Mouse (Mus musculus) hindbrain, embryonic 13.5 days (tissue): Measurements from ENCODE around the gene Tram2. TPM values are rescaled to one million over a fixed set of nuclear protein-coding genes. Genes with fewer than 3 reads are reported as not detected.

Experiments used
- ATAC-seq: fragments of 200-750 bp; cut with Nextera tagmentation; 2 replicates; pipeline ENCODE4 v1.8.0; 2017; ENCODE audit warnings: moderate TSS enrichment; ENCODE audit not compliant: low FRiP score
- H3K27ac ChIP-seq: fragments of 300-500 bp; sonication (generic); 2 replicates; pipeline ENCODE4 v1.5.1; 2015; ENCODE audit warnings: inconsistent platforms, mild to moderate bottlenecking, moderate library complexity
- H3K27me3 ChIP-seq: fragments of 300-500 bp; sonication (generic); 2 replicates; pipeline ENCODE4 v1.6.1; 2015; ENCODE audit warnings: mild to moderate bottlenecking, inconsistent platforms
- H3K36me3 ChIP-seq: fragments of 300-500 bp; sonication (generic); 2 replicates; pipeline ENCODE4 v1.6.1; 2015; ENCODE audit warnings: mild to moderate bottlenecking, inconsistent platforms
- H3K4me1 ChIP-seq: fragments of 300-500 bp; sonication (generic); replicated peaks from 2 replicates; pipeline ENCODE4 v1.6.1; 2015; ENCODE audit warnings: inconsistent platforms
- H3K4me2 ChIP-seq: fragments of 300-500 bp; sonication (generic); 2 replicates; pipeline ENCODE4 v1.6.1; 2015; ENCODE audit warnings: inconsistent platforms, mild to moderate bottlenecking, moderate library complexity
- H3K4me3 ChIP-seq: fragments of 300-500 bp; sonication (generic); 2 replicates; pipeline ENCODE4 v1.5.1; 2015; ENCODE audit warnings: mild to moderate bottlenecking, inconsistent platforms
- H3K9ac ChIP-seq: fragments of 300-500 bp; sonication (generic); 2 replicates; pipeline ENCODE4 v1.6.1; 2015; ENCODE audit warnings: mild to moderate bottlenecking, inconsistent platforms
- H3K9me3 ChIP-seq: fragments of 300-500 bp; sonication (generic); 2 replicates; pipeline ENCODE4 v1.6.1; 2016; ENCODE audit warnings: inconsistent platforms
- WGBS: fragments of 180-500 bp; shearing (Covaris S2); methylation state at CpG from one replicate; pipeline ENCODE4 v1.1.7; 2015; 5-methylcytosine and 5-hydroxymethylcytosine counted together
- polyA plus RNA-seq: library from polyadenylated mRNA; unstranded; fragments of >200 nt; fragmentation: Nextera tagmentation; extraction: Ambion mirVana; gene quantifications from 2 replicates; pipeline ENCODE4 v1.2.1, GENCODE M21; 2015

The Tram2 gene
- polyA plus RNA-seq, 1 experiment from 2014 or later: 2.4 TPM

DNA sequence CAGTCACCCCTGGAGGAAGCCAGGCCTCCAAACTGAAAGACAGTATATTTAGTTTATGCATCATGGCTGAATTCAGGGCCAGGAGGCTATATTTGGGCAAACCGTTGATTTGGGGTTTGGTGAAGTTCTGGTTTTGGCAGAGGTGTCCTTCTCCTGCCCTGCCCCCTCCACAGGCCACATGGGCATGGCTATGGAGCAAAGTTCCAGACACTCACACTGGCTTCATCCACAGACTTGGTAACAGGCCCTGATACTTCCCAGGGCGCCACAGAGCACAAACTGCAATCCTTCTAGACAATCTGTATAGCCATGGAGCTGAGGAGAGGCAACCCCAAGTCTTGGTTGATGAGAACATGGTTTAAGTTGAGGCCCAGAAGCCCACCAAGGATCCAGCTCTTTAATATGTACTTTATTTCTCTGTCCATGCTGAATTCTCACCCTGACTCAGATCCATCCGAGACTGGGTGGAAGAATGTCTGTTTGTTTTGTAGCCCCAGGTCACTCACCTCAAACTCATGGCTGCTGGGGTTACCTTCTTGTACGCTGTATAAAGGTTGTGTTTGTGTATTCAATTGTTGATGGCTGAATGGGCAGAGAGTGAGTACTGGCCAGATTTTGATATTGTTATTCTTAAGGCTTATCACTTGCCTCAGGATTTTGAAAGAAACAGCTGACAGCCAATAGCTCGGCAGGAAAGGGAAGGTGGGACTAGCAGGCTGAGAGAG, 19.5 kb downstream of the Tram2 start:
- H3K9me3 ChIP-seq: no peaks in the 10 kb centered on the region

DNA sequence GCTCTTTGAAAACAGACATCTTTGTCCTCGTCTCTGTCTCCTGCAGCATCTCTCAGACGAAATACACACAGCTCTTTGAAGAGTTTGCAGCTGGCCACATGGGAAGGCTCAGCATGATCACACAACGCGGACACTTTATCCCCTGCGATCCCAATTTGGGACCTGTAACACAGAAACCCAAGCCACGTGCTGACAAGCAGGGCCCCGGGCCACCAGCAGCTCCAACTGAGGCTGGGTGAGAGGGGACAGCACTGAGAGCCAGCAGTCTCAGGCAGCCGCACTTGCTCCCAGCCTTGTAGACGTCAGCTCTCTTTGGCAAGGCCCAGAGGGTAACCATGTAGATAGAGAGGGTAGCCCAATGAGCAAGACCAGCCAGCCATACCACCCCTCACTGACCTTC, 26.0 kb downstream of the Tram2 start:
- H3K27me3 ChIP-seq: no peaks in the 10 kb centered on the region
- no peaks in the 10 kb centered on the region for H3K36me3 ChIP-seq
- no peak overlapping the region for H3K4me3 ChIP-seq
- H3K9me3 ChIP-seq: no peaks in the 10 kb centered on the region
- peaks cover 28% of the 10 kb centered on the region for H3K4me1 ChIP-seq
- no peak overlapping the region for H3K4me2 ChIP-seq
- ATAC-seq: peak; percentile 50
- no peak overlapping the region for H3K9ac ChIP-seq
- WGBS: 53% methylated on average over 9 of the region's 9 CpGs
- peak overlapping the region; percentile 58; the same call in 1 of the 2 replicates for H3K27ac ChIP-seq

More for the DNA sequence above, 19.5 kb downstream of the Tram2 start:
- no peak overlapping the region for H3K4me3 ChIP-seq
- no peaks in the 10 kb centered on the region for H3K36me3 ChIP-seq
- H3K4me1 ChIP-seq: no peaks in the 10 kb centered on the region
- H3K27ac ChIP-seq: no peak overlapping the region
- H3K27me3 ChIP-seq: no peaks in the 10 kb centered on the region
- ATAC-seq: no peak
- 91% methylated on average over 5 of the region's 5 CpGs for WGBS
- H3K9ac ChIP-seq: no peak overlapping the region
- H3K4me2 ChIP-seq: no peak overlapping the region

DNA sequence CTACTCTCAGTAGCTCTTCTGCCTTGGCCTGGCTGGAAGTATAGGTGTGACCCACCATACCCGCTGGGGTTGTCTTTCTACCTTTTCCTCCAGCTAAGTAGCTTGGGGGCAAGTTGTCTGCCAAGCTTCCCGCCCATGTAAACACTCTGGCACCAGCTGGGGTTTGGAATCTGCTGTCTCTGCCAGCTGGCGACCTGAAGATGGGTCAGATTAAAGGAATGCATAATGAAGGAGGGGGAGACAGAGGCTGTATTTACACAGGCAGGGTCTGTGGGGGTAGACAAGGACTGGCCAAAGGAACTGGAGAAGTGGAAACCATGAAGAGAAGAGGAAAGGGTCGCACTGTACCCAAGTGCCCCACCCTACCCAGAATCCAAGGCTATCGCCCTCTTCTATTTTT, 26.4 kb downstream of the Tram2 start:
- H3K36me3 ChIP-seq: no peaks in the 10 kb centered on the region
- H3K4me1 ChIP-seq: peaks cover 28% of the 10 kb centered on the region
- H3K4me3 ChIP-seq: no peak overlapping the region
- 39% methylated on average over 5 of the region's 5 CpGs for WGBS
- no peaks in the 10 kb centered on the region for H3K9me3 ChIP-seq
- ATAC-seq: peak; percentile 70
- no peaks in the 10 kb centered on the region for H3K27me3 ChIP-seq
- no peak overlapping the region for H3K4me2 ChIP-seq
- H3K27ac ChIP-seq: peak overlapping the region; percentile 58; the same call in 1 of the 2 replicates
- H3K9ac ChIP-seq: no peak overlapping the region

DNA sequence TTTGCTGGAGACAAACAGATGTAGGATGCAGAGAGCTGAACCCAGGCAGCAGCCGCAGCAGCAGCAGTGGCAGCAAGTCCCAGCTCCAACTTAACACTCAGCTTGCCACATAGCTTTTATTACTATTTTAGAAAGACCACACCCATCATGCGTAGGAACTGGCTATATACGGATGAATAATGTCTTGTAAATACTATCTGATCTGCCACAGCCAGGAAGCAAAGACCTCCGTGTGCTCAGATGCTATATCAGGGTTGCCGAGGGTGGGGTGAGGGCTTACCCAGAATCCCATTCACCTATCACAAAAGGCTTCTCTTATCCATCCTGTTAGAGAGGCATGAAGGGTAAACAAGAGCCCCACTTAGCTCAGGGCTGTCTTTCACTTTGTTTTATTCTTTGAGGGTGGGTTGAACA, 26.9 kb downstream of the Tram2 start:
- Histone ChIP-seq H3K9ac (no peak overlapping the region), H3K9me3 (no peaks in the 10 kb centered on the region), H3K36me3 (no peaks in the 10 kb centered on the region), H3K4me2 (no peak overlapping the region), H3K27me3 (no peaks in the 10 kb centered on the region), H3K27ac (peak overlapping the region; percentile 52; the same call in 1 of the 2 replicates), H3K4me1 (peaks cover 28% of the 10 kb centered on the region), H3K4me3 (no peak overlapping the region)
- 66% methylated on average over 5 of the region's 5 CpGs for WGBS
- ATAC-seq: no peak; the same call in 1 of the 2 replicates

DNA sequence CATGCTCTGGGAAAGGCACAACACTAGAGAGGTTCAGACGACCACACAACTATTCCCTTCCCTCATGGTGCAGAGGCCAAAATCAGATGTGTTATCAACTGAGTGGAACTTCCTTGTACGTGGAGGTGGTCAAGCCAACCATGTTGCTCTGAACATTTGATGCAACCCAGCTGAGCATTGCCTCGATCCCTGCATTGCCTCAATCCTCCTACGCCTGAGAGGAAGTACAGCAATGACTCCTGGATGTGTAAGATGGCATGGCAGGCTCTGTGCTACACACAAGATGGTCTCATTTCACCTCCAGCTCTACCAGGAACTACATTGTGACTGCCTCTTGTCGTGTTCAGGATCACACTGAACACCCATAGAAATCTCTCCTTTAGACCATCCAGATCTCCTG, 30.0 kb downstream of the Tram2 start:
- Histone ChIP-seq H3K27me3 (no peaks in the 10 kb centered on the region), H3K27ac (no peak overlapping the region), H3K9me3 (no peaks in the 10 kb centered on the region), H3K4me2 (no peak overlapping the region), H3K4me1 (peaks cover 28% of the 10 kb centered on the region), H3K9ac (no peak overlapping the region), H3K36me3 (no peaks in the 10 kb centered on the region), H3K4me3 (no peak overlapping the region)
- no peak for ATAC-seq
- WGBS: 94% methylated on average over 5 of the region's 5 CpGs

DNA sequence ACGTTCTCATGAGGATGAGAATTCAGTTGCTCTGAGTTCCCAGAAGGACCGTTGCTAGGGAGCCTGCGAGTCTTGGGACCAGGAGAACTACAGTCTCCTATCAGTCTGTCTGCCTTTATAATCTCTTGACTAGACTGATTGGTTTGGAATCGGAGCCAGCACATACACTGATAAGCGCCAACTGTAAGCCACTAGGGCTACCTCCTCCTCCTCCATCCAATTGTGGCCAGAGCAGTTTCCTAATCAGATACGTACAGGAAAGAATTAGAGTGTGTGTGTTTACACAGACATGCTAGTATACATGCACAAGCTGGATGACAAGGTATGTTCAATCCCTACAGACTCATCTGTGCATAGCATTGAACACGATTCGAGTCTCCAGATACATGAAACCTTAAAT, 30.6 kb downstream of the Tram2 start:
- WGBS: 82% methylated on average over 8 of the region's 8 CpGs
- H3K4me1 ChIP-seq: peaks cover 22% of the 10 kb centered on the region
- ATAC-seq: no peak

DNA sequence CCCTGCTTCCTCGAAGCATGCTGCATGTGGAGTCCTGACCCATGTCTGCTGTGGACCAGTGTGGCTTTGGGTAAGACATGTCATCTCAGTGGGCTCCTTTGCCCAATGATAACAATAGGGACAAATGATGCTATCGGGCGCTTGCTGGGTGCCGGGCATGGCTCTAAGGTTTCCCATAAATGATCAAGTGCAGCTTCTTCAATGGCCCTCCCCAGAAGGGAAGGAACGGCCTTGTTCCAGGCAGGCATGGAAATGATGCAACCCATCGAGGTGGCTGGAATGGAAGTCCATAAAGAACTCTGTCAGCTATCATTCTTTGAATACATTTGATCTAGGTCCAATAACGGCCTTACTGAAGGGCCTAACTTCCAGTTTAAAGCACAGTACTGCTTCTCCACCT, 36.6 kb downstream of the Tram2 start:
- Histone ChIP-seq H3K4me2 (no peak overlapping the region), H3K9ac (no peak overlapping the region), H3K36me3 (no peaks in the 10 kb centered on the region), H3K4me3 (no peak overlapping the region), H3K4me1 (peaks cover 6% of the 10 kb centered on the region), H3K27ac (no peak overlapping the region), H3K27me3 (no peaks in the 10 kb centered on the region), H3K9me3 (no peaks in the 10 kb centered on the region)
- no peak for ATAC-seq
- 89% methylated on average over 7 of the region's 7 CpGs for WGBS

More for the DNA sequence above, 30.6 kb downstream of the Tram2 start:
- H3K27ac ChIP-seq: no peak overlapping the region
- H3K9me3 ChIP-seq: no peaks in the 10 kb centered on the region
- no peaks in the 10 kb centered on the region for H3K27me3 ChIP-seq
- H3K4me3 ChIP-seq: no peak overlapping the region
- H3K4me2 ChIP-seq: no peak overlapping the region
- no peak overlapping the region for H3K9ac ChIP-seq
- H3K36me3 ChIP-seq: no peaks in the 10 kb centered on the region

DNA sequence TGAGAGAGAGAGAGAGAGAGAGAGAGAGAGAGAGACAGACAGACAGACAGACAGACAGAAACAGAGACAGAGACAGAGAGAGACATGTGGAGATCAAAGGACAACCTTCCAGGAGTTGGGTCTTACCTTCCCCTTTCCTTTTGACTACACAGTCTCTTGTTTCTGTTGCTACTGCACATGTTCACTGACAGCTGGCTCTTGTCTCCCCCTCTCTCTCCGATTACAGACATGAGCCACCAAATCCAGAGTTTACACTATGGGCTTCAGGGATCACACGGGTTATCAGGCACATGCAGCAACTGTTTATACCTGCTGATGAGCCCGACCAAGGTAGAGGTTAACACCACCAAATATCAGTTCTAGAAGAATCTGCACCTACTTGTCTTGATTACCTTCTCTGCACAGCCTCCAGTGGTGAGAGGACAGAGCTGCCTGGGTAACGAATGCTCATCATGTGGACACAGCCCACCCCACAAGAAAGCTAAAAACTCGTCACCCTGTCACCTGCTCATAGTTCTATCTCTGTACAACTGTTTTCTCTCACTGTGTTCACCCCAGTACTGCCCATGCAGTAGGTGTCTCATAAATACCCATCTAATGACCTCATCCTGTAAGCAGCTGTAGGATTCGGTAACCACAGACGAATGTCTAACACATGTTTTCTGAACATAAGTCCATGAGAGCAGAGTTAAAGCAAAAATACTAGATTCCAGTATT, 38.3 kb downstream of the Tram2 start:
- Histone ChIP-seq H3K9me3 (no peaks in the 10 kb centered on the region), H3K4me3 (no peak overlapping the region), H3K27ac (no peak overlapping the region), H3K9ac (no peak overlapping the region), H3K27me3 (no peaks in the 10 kb centered on the region), H3K4me2 (no peak overlapping the region), H3K36me3 (no peaks in the 10 kb centered on the region), H3K4me1 (peaks cover 6% of the 10 kb centered on the region)
- no peak; the same call in 1 of the 2 replicates for ATAC-seq
- WGBS: 86% methylated on average over 7 of the region's 7 CpGs

DNA sequence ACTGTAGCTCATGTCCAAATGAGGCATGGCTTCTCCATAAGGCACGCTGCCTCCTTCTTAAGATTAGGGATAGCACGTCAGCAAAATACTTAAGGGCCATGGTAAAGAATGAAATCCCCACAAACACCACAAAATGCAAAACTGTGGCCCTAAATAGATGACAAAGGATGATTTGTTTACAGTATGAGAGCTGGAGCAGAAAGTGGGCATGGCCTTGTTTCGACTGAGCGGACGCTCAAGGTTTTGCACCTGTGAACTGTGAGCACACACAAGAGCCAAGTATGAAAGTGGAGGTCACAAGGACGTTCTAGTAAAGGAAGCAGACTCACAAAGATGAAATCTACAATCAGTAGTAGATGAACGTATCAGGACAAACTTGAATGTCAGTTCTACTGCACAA, 38.9 kb downstream of the Tram2 start:
- WGBS: 93% methylated on average over 7 of the region's 7 CpGs
- no peak for ATAC-seq
- Histone ChIP-seq H3K4me2 (no peak overlapping the region), H3K9ac (no peak overlapping the region), H3K4me1 (peaks cover 6% of the 10 kb centered on the region), H3K36me3 (no peaks in the 10 kb centered on the region), H3K27me3 (no peaks in the 10 kb centered on the region), H3K9me3 (no peaks in the 10 kb centered on the region), H3K4me3 (no peak overlapping the region), H3K27ac (no peak overlapping the region)

DNA sequence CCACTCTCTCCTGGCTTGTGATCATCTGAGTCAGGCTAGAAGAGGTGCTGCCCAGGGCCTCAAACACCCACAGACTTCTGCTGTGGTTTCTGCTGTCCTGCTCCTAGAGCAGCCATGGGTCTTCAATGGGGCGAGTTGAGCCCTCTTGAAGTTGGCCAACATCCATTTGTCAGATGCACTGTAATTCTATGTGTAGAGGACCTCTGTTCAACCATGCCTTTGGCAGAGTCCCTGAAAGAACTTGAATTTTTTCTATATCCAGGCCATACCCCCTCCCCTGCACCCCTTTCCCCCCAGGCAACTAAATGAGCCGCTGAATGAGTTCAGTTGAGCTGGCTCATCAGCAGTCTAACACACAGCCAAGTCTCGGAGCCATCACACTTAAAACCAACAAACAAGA, 39.5 kb downstream of the Tram2 start:
- no peak overlapping the region for H3K27ac ChIP-seq
- H3K27me3 ChIP-seq: no peaks in the 10 kb centered on the region
- H3K36me3 ChIP-seq: no peaks in the 10 kb centered on the region
- 78% methylated on average over 3 of the region's 3 CpGs for WGBS
- H3K9ac ChIP-seq: no peak overlapping the region
- H3K4me1 ChIP-seq: peaks cover 6% of the 10 kb centered on the region
- ATAC-seq: no peak
- no peaks in the 10 kb centered on the region for H3K9me3 ChIP-seq
- H3K4me2 ChIP-seq: no peak overlapping the region
- H3K4me3 ChIP-seq: no peak overlapping the region

DNA sequence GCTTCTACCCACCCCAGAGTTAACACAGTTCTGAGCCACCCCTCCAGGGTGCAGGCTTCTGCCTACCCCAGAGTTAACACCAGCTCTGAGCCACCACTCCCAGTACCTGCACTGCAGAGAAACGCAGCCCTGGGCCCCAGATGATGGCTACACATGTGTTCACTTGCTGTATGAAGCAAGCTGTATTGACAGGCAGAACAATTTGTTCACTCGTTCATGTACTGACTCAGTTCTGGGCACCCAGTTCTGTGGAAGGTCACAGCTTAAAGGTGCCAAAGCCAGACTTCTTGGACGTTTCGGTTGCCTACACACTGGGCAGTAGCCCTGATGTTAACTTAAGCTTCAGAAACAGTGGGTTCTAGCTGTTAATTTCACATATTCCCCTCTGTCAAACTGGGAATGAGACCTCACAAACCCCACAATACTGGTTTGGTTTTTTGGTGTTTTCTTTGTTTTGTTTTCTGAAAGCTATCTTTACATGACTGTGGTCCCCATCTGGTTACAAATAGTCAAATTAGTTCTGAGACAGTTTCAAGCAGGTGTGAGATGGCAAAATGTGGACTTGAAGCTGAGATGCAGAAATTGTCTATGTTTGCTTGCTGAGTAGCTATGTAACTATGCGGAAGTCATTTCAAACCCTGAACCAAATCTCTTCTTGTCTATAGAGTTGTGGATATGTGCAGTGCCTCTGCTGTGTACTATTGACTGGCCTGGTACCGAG, 41.0 kb downstream of the Tram2 start:
- no peak overlapping the region for H3K9ac ChIP-seq
- no peak overlapping the region for H3K4me2 ChIP-seq
- H3K27me3 ChIP-seq: no peaks in the 10 kb centered on the region
- no peaks in the 10 kb centered on the region for H3K36me3 ChIP-seq
- no peaks in the 10 kb centered on the region for H3K9me3 ChIP-seq
- 86% methylated on average over 6 of the region's 6 CpGs for WGBS
- H3K4me1 ChIP-seq: peaks cover 6% of the 10 kb centered on the region
- ATAC-seq: no peak
- H3K4me3 ChIP-seq: no peak overlapping the region
- no peak overlapping the region for H3K27ac ChIP-seq

DNA sequence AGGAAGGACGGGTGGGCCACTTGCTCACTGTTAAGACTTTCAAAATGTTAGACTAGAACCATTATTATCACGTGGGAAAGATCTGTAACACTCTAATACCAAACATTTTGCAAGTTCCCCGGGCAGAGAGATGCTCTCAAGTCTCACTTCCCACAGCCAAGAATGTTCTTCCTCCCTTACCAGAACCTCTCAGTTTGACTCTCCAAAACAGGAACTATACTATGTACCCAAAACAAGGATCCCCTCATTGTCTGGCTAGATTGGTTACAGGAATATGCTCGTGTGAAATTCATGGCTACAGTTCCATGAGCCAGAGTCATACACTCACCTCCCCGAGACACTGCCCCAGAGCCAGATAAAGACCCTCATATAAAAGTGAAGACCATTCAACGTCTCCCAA, 43.2 kb downstream of the Tram2 start:
- no peak for ATAC-seq
- Histone ChIP-seq H3K36me3 (no peaks in the 10 kb centered on the region), H3K9me3 (no peaks in the 10 kb centered on the region), H3K27ac (no peak overlapping the region), H3K4me3 (no peak overlapping the region), H3K4me1 (no peaks in the 10 kb centered on the region), H3K4me2 (no peak overlapping the region), H3K27me3 (no peaks in the 10 kb centered on the region), H3K9ac (no peak overlapping the region)
- 83% methylated on average over 6 of the region's 6 CpGs for WGBS
